Mouse (Mus musculus): ENCODE measurements around the gene Zfp687.

DNA sequence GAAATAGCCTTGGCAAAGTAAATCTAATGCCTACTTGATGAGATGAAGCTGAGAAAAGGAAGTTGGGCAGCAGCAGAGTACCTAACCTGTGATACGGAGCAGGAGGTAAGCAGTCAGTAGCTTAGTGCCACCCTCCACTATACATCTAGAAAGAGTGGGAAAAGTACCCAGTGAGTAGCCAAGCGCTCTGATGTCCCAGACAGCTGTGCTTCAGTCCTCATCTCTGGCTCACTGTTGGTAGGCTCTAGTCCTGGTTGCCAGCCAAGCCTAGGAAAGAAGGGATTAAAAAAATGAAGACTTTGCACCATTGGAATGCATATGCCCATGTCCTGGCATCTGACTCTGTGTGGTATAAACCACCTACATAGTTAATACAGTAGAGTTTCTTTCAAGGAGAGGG, 29.7 kb downstream of the Zfp687 start:
- no peak for TF ChIP-seq EP300 (IDR thresholded peaks at IDR 0.05)
- TF ChIP-seq CTCF (IDR thresholded peaks at IDR 0.05) = no peak
